Mouse (Mus musculus) neutrophil, adult 65 days (primary cell): ENCODE data around the gene Tarbp1. TPM values are rescaled to one million over a fixed set of nuclear protein-coding genes. Genes with fewer than 3 reads are reported as not detected.

Source experiments
- total RNA-seq: library from RNA; stranded (reverse); gene quantifications from 2 replicates; pipeline ENCODE4 v1.2.4, GENCODE M21; 2023

Gene Tarbp1
- total RNA-seq, result 1.9 and 2.2 TPM in 2 replicates

DNA sequence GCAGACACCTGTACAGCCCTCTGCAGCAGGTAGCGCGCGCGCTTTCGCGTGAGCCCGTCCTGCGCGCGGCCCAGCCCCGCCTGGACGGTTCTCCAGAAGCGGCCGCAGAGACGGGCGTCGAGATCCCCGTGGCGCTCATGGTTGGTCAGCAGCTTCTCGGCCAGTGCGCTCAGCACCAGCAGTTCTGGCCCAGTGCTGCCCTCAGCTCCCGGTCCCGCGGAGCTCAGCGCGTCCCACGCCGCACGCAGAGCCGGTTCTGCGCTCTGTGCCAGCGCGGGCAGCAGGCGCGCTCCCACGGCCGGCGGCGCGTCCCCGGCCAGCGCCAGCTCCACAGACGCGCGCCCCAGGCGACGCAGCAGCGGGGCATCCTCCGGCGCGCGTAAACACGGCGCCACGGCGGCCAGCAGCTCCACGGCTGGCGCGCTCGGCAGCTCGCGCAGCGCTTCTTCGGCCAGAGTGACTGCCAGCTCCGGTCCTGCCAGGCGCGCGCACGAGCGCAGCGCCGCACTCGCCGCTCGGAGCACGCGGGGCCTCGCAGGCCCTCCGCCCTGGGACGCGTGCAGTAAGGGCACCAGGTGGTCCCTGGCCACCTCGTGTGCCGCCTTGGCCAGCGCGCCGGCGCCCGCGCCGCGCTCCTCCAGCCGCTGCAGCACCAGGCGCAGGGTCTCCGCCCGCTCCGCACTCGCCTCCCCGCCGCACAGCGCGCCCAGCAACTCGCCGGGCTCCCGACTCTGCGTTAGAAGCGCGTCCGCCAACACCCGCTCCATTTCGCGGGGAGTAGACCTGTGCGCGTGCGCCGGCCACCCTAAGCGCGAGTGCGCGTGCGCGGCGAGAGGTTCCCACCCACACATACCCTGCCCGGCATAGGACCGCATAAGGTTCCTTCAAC is at the start of gene Tarbp1:
TSS of gene Tarbp1 (minus strand) at position 767 of the 889 bp plus-strand sequence.

DNA sequence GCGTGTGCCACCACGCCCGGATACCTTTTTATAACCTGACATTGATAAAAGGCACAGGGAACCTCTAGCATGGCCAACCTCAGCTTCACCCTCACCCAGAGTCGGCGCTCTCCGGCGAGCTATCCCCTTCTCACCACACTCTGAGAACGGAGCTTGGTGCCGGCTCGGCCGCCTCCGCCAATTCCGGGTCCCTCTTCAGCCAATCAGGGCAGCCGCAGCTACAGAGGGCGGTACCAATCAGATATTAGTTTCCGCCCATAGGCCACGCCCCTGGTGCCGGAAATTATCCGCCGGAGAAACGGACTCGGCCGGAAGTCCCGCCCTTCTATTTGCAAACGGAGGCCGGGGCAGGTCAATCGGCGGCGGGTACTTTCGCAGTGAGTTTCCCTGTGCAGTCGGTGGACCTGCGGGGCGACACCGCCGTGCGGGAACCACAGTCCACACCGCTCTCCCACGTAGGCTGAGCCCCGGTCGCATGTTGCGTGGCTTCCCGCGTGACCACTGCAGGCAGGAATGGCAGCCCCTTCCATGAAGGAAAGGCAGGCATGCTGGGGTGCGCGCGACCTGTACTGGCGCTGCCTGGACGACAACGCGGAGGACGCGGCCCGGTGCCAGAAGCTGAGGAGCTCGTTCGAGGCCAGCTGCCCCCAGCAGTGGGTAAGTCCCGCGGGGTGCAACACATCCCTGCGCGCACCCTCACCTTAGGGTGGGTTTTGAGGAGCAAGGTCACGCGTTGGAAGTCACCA is 52.5 kb downstream of the Tarbp1 start, which contains the start of gene Coa6:
TSS of gene Coa6 (plus strand) at position 342 of the 746 bp plus-strand sequence.

Other genes starting within 250 kb of the Tarbp1 start
- not detected in 2 replicates for gene Slc35f3, start 176.5 kb downstream of the Tarbp1 start, total RNA-seq
- gene Coa6, start 52.5 kb downstream of the Tarbp1 start, total RNA-seq, result 6.0 and 7.2 TPM in 2 replicates
- gene Irf2bp2, start 118.9 kb upstream of the Tarbp1 start, total RNA-seq, result 138 and 166 TPM in 2 replicates